Mouse (Mus musculus) layer of hippocampus, adult 9-10 months (tissue): ENCODE measurements around the gene Prkcd.

ENCODE experiments used
- DNase-seq: peaks from one replicate; pipeline ENCODE4 v3.0.0; 2022; ENCODE audit warnings: low spot score

Prkcd gene

DNA sequence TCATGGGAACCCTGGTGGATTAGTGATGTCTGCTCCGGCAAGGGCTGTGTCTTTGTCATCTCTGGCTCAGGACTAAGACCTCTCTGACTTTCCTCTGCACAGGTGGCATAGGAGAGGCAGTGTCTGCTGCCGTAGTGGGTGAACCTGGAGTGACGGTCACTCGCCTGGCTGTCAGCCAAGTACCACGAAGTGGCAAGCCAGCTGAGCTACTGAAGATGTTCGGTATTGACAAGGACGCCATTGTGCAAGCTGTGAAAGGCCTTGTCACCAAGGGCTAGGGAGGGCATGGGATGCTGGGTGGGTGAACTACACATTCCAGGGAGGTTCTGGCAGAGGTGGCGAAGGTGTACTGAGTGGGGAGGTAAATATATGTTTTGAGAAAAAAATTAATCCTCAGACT, 52.8 kb downstream of the Prkcd start:
- no peak for DNase-seq

DNA sequence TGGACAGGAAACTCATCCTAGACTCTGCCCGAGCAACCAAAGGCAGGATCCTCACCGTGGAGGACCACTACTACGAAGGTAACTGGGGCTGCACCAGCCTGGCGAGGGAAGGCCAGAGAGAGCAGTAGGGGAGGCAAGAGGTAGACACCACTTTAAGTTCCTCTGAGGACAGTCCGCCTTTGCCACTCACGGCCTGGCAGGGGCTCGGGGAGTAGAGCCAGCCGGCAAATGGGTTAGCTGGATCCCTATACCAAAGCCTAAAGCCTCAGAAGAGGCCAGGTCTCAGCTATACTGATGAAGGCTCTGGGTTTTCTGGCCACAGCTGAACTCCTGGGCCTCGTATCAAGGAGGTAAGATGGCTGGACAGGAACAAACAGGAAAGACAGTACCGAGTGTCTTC, 53.8 kb downstream of the Prkcd start:
- no peak for DNase-seq

- DNase-seq = no peak
Measured at GRCm38 (mm10) chr14:30570303-30570702, 55.7 kb downstream of the Prkcd start.

DNA sequence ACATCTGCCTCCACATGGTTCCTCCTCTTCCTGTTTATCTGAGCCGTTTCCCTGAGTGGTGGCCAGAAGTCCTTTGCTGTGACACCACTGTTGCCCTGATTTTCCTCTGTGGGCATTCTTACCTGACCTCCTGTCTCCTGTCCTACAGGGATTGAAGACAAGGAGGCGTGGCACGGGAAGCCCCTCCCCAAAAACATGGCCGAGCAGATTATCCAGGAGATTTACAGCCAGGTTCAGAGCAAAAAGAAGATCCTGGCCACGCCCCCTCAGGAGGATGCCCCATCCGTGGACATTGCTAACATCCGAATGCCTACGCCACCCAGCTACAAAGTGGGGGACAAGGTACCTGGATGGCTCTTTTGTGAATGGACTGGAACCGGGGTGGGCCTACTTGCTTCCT, 58.0 kb downstream of the Prkcd start:
- DNase-seq = no peak

- DNase-seq = no peak
Measured at GRCm38 (mm10) chr14:30566317-30566716, 59.7 kb downstream of the Prkcd start.

- DNase-seq = no peak
Measured at GRCm38 (mm10) chr14:30564451-30564850, 61.6 kb downstream of the Prkcd start.

GRCm38 (mm10) chr14:30562343-30562742, 63.7 kb downstream of the Prkcd start:
- no peak for DNase-seq

- no peak for DNase-seq
Measured at GRCm38 (mm10) chr14:30561470-30562187, 64.4 kb downstream of the Prkcd start.

DNA sequence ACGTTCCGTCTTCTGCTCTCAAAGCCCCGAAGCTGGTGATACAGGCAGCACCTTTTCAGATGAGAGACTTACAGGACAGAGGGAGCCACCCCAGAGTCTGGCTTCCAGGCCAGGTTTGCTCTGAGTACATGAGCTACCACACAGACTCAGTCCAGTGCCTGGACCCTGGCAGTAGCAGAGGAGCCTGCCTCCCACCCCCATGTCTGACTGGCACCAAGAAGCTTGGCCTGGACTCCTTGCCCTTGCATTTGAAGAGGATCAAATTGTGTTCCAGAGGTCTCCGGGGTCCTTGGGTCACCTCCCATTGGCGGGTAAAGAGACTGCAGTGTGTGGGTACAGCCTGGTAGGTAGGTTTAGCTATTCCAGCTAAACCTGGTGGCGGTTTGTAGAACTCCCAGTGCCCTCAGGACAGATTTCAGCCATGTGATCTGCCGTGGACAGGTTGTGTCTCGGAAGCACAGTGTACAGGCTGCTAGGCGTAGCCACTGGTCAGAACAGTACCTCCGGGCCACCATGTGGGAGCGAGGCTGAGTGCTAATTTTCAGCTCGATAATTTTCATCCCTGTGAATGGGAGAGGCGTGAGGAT, 65.1 kb downstream of the Prkcd start:
- DNase-seq = no peak

DNA sequence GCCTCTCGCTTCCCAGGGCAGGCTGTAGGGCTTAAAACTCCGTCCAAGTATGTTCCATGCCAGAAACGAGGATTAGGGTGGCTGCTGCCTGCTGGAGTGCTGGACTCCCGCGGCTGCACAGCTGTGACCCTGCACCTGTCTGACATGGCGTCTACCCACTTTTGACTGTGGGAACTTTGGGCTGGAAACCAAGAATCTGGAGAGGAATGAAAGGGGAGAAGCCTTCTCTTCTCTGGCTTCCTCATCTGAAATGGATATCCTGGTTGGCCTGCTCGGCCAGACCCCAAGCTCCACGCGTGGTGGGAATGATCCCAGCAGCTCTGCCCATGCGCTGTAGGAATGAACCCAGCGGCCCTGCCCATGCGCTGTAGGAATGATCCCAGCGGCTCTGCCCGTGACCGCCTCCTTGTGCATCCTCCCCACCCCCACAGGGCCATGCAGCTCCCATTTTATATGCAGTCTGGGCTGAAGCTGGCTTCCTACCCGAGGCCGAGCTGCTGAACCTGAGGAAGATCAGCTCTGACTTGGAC, 66.6 kb downstream of the Prkcd start:
- DNase-seq = no peak

GRCm38 (mm10) chr14:30557730-30558129, 68.3 kb downstream of the Prkcd start:
- DNase-seq = no peak

DNA sequence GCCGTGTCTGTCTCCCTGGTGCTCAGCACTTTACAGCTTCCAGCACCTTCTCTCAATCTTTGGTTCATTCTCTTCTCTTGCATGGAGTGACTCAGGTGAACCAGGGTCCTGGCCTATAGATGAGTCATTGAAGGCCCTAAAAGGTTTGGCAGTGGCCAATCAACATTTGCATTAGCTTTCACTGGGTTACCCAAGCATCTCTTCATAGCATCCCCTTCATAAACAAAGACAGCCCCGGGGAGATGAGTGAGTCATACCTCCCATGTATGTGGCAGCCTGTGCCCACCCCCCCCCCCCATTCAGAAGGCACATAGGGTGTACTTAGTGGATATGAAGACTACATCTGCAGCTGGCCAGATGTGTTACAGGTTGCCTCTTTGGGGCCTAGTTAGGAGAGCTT, 69.4 kb downstream of the Prkcd start:
- DNase-seq = no peak

GRCm38 (mm10) chr14:30553185-30553584, 72.8 kb downstream of the Prkcd start:
- DNase-seq = no peak

GRCm38 (mm10) chr14:30551981-30552380, 74.0 kb downstream of the Prkcd start:
- no peak for DNase-seq

DNA sequence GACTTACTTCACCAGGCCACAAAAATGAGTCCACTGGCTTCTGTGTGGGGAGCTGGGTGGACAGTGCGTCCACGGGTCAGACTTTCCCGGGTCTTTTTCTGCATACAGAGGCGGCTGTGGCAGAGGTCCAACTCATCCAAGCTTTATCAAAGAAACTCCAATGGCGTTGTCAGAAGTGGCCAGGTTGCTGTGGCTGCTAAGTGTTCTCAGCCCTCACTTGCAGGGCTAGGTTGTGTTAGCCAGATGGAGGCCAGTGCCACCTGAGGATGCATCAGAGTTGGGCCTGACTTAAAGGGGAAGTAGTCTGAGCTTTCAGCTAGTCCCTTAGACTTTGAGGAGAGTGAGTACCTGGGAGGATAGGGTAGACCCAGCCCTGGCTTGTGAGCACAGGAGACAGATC, 74.5 kb downstream of the Prkcd start:
- DNase-seq = no peak

GRCm38 (mm10) chr14:30550232-30551070, 75.6 kb downstream of the Prkcd start:
- DNase-seq = no peak

DNA sequence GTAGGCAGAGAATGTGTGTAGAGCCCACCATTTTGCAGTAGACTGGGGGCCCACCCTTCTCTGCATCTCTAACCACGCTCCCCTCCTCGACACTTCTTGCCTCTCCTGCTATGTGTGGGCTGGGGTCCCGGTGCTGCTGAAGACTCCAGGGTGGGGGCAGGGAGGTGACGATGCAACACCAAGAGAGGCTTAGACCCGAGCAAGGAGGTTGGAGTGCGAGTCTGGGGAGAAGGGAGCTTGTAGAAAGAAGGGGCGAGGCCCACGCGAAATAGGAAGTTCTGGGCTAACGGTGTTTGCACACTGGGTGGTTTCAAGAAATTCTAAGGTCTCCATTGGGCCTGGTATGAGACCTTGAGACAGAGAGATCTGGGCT, 76.2 kb downstream of the Prkcd start:
- no peak for DNase-seq

GRCm38 (mm10) chr14:30548965-30549776, 76.8 kb downstream of the Prkcd start:
- DNase-seq = peak; percentile 81

DNA sequence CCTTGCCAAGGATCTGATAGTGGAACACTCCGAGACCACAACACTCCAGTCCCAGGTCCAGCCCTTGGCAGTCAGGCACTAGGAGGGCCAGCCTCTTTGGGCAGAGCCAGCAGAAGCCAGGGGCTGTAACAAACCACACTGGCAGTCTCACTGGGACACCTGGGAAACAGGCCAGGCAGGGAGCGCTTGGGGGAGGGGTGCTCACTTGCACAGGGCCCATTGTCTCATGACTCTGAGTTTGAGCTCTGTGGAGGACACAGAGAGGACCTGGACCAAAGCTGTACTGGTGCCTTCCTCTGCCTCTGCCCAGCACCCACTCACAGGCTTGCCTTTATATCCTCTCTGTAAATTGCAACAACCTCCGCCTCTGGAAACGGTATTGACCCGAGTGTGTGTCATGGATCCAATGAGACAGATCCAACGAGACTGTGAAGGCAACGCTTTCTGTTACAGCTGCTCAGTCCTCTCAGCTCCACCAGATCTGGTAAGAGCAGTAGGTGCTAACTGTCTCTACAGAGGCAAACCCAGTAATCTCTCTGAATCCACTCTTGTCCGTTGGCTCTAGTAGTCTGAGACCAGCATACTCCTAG, 77.8 kb downstream of the Prkcd start, which contains the start of gene Tkt:
TSS of gene Tkt (plus strand) at position 229 of the 590 bp plus-strand sequence.
- DNase-seq = no peak
